Mouse (Mus musculus) T-helper 2 cell (primary cell): Measurements from ENCODE around the gene Cnksr1.

Experiments used
- in situ Hi-C: fragments of 300-600 bp; cut with MboI, MseI; formaldehyde crosslinking; loops from one replicate; pipeline ENCODE4 v1.15.1; 2025; ENCODE audit warnings: high pct_unique_total_duplicates

Gene Cnksr1

GRCm38 (mm10) chr4:134252911-134253721 is 14.9 kb upstream of the Cnksr1 start:
- in situ Hi-C loops, result no loop called here

GRCm38 (mm10) chr4:134252131-134252910 is 14.1 kb upstream of the Cnksr1 start:
- in situ Hi-C loops, result no loop called here

- in situ Hi-C loops, result no loop called here
These were observed 13.3 kb upstream of the Cnksr1 start for GRCm38 (mm10) chr4:134251241-134252130.

- in situ Hi-C loops, result no loop called here
These were observed 12.7 kb upstream of the Cnksr1 start for GRCm38 (mm10) chr4:134250930-134251240.

- in situ Hi-C loops, result no loop called here
These were observed 12.1 kb upstream of the Cnksr1 start for GRCm38 (mm10) chr4:134250116-134250929.

GRCm38 (mm10) chr4:134249651-134250050 is 11.5 kb upstream of the Cnksr1 start:
- in situ Hi-C loops, result no loop called here

- in situ Hi-C loops, result no loop called here
These were observed 8.6 kb upstream of the Cnksr1 start, which contains the start of gene Gm30191 for GRCm38 (mm10) chr4:134246719-134247258. Gm30191 (plus strand) TSS chr4:134246935.

GRCm38 (mm10) chr4:134246256-134246655 is 8.1 kb upstream of the Cnksr1 start:
- in situ Hi-C loops, result no loop called here

- in situ Hi-C loops, result no loop called here
These were observed 7.1 kb upstream of the Cnksr1 start, which contains the start of gene Zfp593 for GRCm38 (mm10) chr4:134245148-134245843. Zfp593 (minus strand) TSS chr4:134245592.

GRCm38 (mm10) chr4:134243516-134244250 is 5.5 kb upstream of the Cnksr1 start, which contains the start of gene E130218I03Rik:
E130218I03Rik (plus strand) TSS chr4:134243662.
- in situ Hi-C loops, result no loop called here

GRCm38 (mm10) chr4:134238686-134239085 is 487 bp upstream of the Cnksr1 start:
- in situ Hi-C loops, result no loop called here

- in situ Hi-C loops, result no loop called here
These were observed 469 bp downstream of the Cnksr1 start for GRCm38 (mm10) chr4:134237582-134238278.

- in situ Hi-C loops, result no loop called here
These were observed 3.3 kb downstream of the Cnksr1 start for GRCm38 (mm10) chr4:134234876-134235275.

GRCm38 (mm10) chr4:134230431-134230830 is 7.8 kb downstream of the Cnksr1 start:
- in situ Hi-C loops, result no loop called here

- in situ Hi-C loops, result no loop called here
These were observed 11.0 kb downstream of the Cnksr1 start, which contains the start of gene Catsper4 for GRCm38 (mm10) chr4:134227194-134227593. Catsper4 (minus strand) TSS chr4:134227383.

GRCm38 (mm10) chr4:134222793-134223600 is 15.2 kb downstream of the Cnksr1 start:
- in situ Hi-C loops, result no loop called here

GRCm38 (mm10) chr4:134206488-134207053 is 31.6 kb downstream of the Cnksr1 start:
- in situ Hi-C loops, result no loop called here
